Mouse (Mus musculus) hindbrain, embryonic 10.5 days (tissue): Measurements from ENCODE around the gene Gm8122. TPM values are rescaled to one million over a fixed set of nuclear protein-coding genes. Genes with fewer than 3 reads are reported as not detected.
"Not testable (repeated sequence)": the region's sequence is repeated elsewhere in the genome, so short reads cannot be mapped to it uniquely, and the experiment has no call there.

Source experiments
- DNase-seq: peaks from one replicate; pipeline ENCODE4 v3.0.0-alpha.2; 2017; ENCODE audit warnings: low spot score
- H3K27ac ChIP-seq: fragments of 300-500 bp; sonication (generic); 2 replicates; pipeline ENCODE4 v1.5.1; 2016; ENCODE audit warnings: mild to moderate bottlenecking, moderate library complexity
- H3K27me3 ChIP-seq: fragments of 300-500 bp; sonication (generic); 2 replicates; pipeline ENCODE4 v1.6.1; 2016; ENCODE audit warnings: mild to moderate bottlenecking; ENCODE audit not compliant: poor library complexity, insufficient read depth, severe bottlenecking
- H3K36me3 ChIP-seq: fragments of 300-500 bp; sonication (generic); 2 replicates; pipeline ENCODE4 v1.6.1; 2016; ENCODE audit warnings: mild to moderate bottlenecking, moderate library complexity
- H3K4me1 ChIP-seq: fragments of 300-500 bp; sonication (generic); replicated peaks from 2 replicates; pipeline ENCODE4 v1.6.1; 2016; ENCODE audit warnings: mild to moderate bottlenecking
- H3K4me3 ChIP-seq: fragments of 300-500 bp; sonication (generic); 2 replicates; pipeline ENCODE4 v1.5.1; 2016; ENCODE audit warnings: mild to moderate bottlenecking, moderate library complexity
- H3K9me3 ChIP-seq: fragments of 300-500 bp; sonication (generic); 2 replicates; pipeline ENCODE4 v1.6.1; 2016; ENCODE audit warnings: mild to moderate bottlenecking, moderate library complexity
- WGBS: fragments of 180-500 bp; shearing (Covaris S2); methylation state at CpG from one replicate; pipeline ENCODE4 v1.1.7; 2016; 5-methylcytosine and 5-hydroxymethylcytosine counted together
- polyA plus RNA-seq: library from polyadenylated mRNA; unstranded; fragments of >200 nt; fragmentation: Nextera tagmentation; extraction: Ambion mirVana; gene quantifications from 2 replicates; pipeline ENCODE4 v1.2.1, GENCODE M21; 2016

Gm8122 gene
- polyA plus RNA-seq, result not detected in 2 replicates

DNA sequence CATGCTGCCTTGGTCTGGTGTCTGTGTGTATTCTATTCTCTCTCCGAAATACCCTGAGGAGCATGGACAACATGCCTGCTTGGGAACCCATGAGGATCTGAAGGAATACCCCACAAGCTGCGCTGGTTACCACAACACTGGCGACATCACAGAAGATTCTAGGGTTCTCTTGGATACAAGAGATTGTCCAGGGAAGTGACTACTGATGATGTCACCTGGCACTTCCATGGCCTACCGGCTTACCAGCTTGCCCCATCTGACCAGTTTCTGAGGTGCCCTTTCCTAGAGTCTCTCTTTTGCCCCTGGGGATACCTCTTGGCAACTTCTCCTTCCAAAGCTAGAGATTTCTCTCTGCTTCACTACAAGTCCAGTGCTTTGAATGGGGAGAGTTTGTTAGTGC is at the start of gene Gm8122:
TSS of gene Gm8122 (minus strand) at position 101 of the 400 bp plus-strand sequence.
- not testable (repeated sequence) for DNase-seq, H3K4me3 ChIP-seq, H3K4me1 ChIP-seq, H3K36me3 ChIP-seq, H3K9me3 ChIP-seq, H3K27ac ChIP-seq, H3K27me3 ChIP-seq
- 92% methylated on average over 4 of the region's 4 CpGs for WGBS

DNA sequence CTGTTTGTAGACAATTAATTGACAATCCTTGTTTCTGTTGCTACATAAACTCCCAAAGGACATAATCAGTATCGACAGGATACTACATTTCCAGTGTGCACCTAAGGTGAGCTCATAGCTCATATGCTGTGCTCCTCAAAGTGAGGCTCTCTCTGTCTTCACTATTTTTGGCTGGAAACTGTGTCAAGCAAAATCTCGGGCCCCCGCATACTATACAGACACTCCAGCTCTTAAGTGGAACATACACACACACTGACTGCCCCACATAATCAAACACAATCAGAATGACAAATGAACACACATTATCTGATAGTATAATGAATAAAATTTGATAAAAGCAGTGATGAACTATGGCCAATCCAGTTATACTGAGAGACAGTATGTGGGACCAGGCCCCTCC is 43.6 kb upstream of the Gm8122 start:
- 90% methylated on average over 3 of the region's 3 CpGs for WGBS
- DNase-seq, H3K9me3 ChIP-seq: not testable (repeated sequence)

DNA sequence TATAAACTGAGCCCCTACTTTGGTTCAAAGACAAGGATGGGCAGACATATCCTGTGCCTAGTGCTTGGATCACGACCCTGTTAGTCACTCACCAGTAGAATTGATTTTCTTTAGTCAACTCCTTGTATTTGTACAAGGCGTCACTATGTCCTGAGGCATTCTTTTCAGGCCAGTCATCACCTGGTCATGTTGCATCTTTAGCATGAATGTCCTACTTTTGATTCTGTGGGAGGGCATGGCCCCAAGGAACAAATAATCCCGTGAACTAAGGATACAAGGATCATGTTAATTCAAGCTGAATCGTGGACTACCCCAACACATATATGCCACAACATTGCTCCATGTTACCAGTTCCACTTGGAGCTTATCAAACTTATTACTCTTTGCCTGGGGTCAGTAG is 43.0 kb upstream of the Gm8122 start:
- 75% methylated on average over 4 of the region's 4 CpGs for WGBS
- not testable (repeated sequence) for DNase-seq, H3K27ac ChIP-seq, H3K4me3 ChIP-seq, H3K27me3 ChIP-seq, H3K4me1 ChIP-seq, H3K36me3 ChIP-seq, H3K9me3 ChIP-seq

More for the DNA sequence above, 43.6 kb upstream of the Gm8122 start:
- not testable (repeated sequence) for H3K4me1 ChIP-seq, H3K4me3 ChIP-seq, H3K27ac ChIP-seq, H3K36me3 ChIP-seq, H3K27me3 ChIP-seq

DNA sequence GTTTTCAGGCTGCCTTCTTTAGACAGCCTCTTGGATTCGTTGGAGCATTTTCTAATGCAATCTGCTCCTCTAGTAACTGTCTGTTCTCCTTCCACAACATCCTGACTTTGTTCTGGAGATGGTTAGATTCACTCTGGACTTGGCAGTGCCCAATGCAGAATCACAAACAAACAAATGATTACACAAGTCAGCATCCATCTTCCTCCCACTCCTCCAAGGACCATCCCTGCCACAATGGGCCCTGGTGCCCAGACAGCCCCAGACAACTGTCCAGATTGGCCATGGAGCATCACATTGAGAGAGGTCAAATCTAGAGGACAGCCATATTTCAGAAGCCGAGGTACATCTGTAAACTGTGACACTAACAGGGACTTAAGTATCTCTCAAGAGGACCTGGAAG is 42.4 kb upstream of the Gm8122 start:
- WGBS, result 68% methylated on average over 2 of the region's 2 CpGs
- DNase-seq, result not testable (repeated sequence)

DNA sequence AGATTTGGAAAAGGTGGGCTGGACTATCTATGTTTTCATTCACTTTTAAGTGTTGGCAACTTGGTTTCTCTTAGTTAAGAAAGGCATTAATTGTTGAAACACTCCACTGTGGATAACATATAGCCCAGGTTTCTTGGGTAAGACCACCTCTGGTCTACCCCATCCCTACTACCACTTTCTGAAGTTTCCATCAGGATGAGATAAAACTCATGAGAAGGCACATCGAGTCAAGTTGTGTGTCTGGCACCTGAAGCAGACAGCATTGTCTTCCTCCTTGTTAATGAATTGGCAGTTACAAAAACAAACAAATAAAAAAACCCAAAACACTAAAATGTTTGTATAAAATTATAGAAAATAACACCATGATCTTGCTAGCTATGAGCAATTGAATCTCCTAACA is 40.6 kb upstream of the Gm8122 start:
- DNase-seq, H3K4me1 ChIP-seq, H3K9me3 ChIP-seq, H3K27me3 ChIP-seq, H3K27ac ChIP-seq, H3K36me3 ChIP-seq, H3K4me3 ChIP-seq: not testable (repeated sequence)
- WGBS, result 88% methylated on average over 1 of the region's 1 CpGs

More for the DNA sequence above, 42.4 kb upstream of the Gm8122 start:
- not testable (repeated sequence) for H3K36me3 ChIP-seq, H3K27me3 ChIP-seq, H3K4me3 ChIP-seq, H3K9me3 ChIP-seq, H3K4me1 ChIP-seq, H3K27ac ChIP-seq

DNA sequence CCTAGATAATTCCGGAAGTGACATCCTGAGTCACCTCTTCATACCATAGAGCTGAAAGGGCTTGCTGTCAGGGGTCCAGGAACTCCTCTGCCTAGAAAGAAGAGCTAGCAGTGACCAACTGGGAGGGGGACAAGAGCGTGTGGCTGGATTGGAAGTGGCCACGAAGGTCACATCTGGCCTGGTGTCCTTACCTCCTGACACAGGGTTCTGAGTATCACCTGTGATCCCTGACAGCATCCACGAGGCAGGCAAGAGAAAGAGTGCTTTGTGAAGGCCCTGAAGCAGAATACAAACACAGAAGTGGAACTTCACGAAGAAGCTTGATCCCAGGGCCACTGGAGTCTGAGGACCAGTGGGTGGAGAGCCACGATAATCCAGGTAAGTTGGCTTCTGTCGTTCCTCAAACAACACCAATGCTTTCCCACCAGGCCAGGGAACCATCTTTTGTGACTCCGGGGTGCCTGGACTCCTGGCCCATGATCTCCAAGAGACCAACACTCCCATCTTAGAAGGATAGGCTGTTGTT is 39.9 kb upstream of the Gm8122 start, which contains the start of gene Gm9732:
TSS of gene Gm9732 (plus strand) at position 51 of the 526 bp plus-strand sequence.
- not testable (repeated sequence) for DNase-seq, H3K36me3 ChIP-seq, H3K4me3 ChIP-seq, H3K4me1 ChIP-seq, H3K27me3 ChIP-seq, H3K9me3 ChIP-seq, H3K27ac ChIP-seq
- WGBS, result 83% methylated on average over 8 of the region's 8 CpGs

DNA sequence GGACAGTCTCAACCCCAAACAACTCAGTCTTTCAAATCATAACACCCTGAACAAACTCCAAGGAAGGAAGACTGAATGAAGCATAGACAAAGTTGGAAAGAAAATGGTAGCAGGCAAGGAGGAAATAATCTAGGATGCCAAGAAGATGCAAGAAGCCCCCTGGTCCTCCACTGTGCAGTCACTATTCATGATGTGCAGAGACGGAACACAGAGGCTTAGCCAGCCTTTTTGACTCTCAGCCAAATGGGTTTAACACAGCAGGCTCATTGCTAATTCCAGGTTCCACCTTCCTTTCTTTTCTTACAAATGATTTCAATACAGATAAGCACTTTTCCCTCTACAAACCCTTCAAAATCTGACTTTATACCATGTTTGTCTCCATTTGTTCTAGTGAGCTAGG is 38.1 kb upstream of the Gm8122 start:
- not testable (repeated sequence) for H3K27ac ChIP-seq, H3K4me3 ChIP-seq, H3K4me1 ChIP-seq, H3K36me3 ChIP-seq, DNase-seq, H3K9me3 ChIP-seq, H3K27me3 ChIP-seq
- 71% methylated on average over 1 of the region's 1 CpGs for WGBS

DNA sequence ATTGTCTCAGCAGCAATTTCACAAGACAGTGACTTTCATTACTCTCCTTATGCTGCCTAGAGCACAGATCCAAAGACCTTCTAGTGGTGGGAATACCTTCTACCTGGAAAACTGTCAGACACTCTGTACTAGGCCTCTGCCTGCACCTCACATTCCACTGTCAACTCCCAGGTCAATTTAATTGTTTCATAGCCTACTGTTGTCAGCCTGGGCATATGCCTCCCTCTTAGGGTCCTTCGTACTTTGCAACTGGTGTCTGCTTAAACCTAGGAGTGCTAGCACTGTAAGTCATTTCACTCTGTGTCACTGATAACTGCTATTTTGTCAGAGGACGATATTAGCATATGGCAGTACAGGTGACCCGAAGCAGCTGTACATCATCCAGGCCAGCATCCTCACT is 34.1 kb upstream of the Gm8122 start:
- not testable (repeated sequence) for H3K27ac ChIP-seq, H3K27me3 ChIP-seq, H3K36me3 ChIP-seq, H3K9me3 ChIP-seq, DNase-seq, H3K4me1 ChIP-seq, H3K4me3 ChIP-seq
- 84% methylated on average over 3 of the region's 3 CpGs for WGBS

DNA sequence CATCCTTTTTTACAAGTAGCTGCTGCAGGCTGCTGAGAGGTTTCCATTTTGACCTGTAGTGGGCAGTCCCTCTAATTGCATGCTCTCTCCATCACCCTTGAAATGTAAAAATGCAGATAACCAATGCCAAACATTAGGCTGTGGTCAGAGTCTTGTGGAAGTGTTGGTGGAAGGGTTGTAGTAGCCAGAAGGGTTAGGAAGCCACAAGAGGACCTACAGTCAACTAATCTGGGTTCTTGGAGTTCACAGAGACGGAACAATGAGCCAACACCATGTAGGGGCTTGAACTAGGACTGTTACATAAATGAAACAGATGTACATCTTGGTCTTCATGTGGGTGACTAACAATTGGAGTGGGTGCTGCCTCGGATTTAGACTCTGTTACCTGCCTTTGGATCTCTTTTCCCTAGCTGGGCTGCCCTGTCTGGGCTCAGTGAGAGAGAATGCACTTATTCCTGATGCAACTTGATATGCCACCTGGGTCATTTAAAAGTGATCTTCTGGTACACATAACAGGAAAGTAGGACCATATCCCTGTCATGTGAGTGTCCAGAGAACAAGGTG is 33.5 kb upstream of the Gm8122 start:
- not testable (repeated sequence) for H3K9me3 ChIP-seq

DNA sequence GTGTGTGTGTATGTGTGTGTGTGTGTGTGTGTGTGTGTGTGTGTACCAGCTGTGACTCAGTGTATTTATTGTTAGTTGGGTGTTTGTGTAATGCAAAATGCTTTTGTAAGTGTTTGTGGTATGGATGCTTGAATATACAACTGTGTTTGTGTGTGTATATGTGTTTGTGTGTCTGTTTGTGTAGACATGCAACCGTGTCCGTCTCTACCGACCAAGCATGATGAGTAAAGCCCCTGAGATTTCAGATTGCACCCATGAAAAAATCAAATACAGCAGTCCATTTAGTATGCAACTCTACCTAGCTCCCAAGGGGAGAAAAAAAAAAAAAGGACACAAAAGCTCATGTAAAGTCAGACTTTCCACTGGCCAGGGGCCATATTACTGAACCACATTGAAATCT is 28.3 kb upstream of the Gm8122 start:
- not testable (repeated sequence) for H3K27ac ChIP-seq, H3K4me3 ChIP-seq, H3K9me3 ChIP-seq, H3K27me3 ChIP-seq, DNase-seq, H3K4me1 ChIP-seq, H3K36me3 ChIP-seq
- 92% methylated on average over 3 of the region's 3 CpGs for WGBS

More for the DNA sequence above, 33.5 kb upstream of the Gm8122 start:
- H3K27me3 ChIP-seq, H3K4me3 ChIP-seq, H3K27ac ChIP-seq, H3K4me1 ChIP-seq, DNase-seq, H3K36me3 ChIP-seq: not testable (repeated sequence)
- WGBS, result 50% methylated on average over 2 of the region's 2 CpGs

DNA sequence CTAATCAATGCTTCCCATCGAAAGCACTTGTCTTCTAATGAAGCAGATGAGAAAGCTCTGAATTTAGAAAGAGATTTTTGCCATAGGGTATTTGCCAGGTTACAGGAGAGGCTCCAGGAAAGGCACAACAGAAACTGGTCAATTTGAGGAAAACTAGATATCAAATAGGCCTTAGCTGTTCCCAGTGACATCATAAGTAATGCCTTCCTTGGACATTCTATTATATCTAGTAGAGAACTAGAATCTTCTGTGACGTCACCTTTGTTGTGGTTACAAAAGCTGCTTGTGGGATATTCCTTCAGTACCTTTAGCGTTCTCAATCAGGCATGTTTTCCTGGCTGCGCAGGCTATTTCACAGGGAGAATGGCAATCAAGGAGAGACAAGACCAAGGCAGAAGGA is 23.2 kb upstream of the Gm8122 start, which contains the start of gene Gm8126:
TSS of gene Gm8126 (plus strand) at position 301 of the 400 bp plus-strand sequence.
- WGBS, result 91% methylated on average over 3 of the region's 4 CpGs
- not testable (repeated sequence) for H3K27ac ChIP-seq, H3K36me3 ChIP-seq, H3K4me3 ChIP-seq, H3K9me3 ChIP-seq, H3K4me1 ChIP-seq, H3K27me3 ChIP-seq, DNase-seq

DNA sequence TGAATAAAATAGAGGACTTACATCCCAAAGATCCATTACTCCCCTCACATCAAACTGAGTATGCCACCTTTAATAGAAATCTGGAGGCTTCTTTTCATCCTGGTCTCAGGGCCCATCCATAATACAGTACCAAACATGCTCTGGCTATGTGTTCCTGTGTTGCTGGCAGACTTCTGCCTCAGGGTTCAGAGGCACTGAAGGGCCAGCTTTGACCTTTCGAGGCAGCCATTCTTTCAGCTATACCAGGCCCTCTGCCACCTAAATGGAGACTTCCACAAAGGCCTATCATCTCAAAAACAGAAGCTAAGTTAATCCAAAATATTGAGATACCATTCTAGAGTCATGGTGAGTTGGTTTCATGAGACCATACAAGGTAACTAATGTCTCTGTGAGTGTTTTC is 21.4 kb upstream of the Gm8122 start:
- not testable (repeated sequence) for H3K27ac ChIP-seq, H3K4me1 ChIP-seq, DNase-seq, H3K27me3 ChIP-seq, H3K9me3 ChIP-seq, H3K36me3 ChIP-seq, H3K4me3 ChIP-seq
- WGBS, result 71% methylated on average over 1 of the region's 1 CpGs

DNA sequence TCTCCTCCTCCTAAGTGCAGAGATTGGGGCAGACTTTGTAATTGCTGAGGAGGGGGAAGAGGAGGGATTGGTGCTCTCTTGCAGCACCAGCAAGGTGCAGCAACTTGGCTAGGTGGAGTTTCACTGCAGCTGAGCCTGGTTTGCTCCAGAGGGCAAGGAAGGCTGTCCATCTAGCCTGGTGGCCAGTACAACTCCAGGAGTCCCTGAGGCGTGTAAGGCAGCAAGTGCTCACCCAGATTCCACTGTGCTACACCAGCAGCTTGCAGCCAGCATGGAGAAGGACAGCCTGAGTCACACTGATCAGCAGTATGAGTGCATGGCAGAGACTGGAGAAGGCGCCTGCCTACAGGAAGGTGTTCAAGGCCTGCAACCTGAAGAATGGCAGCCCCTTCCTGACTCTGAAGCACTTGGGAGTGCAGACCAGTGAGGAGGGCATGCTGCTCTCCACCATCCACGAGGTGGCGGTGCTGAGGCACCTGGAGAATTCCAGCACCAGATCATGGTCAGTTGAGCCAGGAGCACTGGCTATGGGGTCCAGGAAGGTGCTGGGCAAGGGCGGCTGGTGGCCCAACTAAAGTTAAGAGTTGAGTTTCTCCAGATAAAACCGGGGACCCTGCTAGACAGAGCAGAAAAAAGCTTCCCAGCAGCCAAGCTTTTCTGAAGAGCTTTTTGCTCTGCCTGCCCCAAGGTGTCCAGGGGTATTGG is 15.6 kb upstream of the Gm8122 start:
- not testable (repeated sequence) for H3K9me3 ChIP-seq, H3K4me1 ChIP-seq, H3K27me3 ChIP-seq, H3K27ac ChIP-seq, DNase-seq, H3K36me3 ChIP-seq, H3K4me3 ChIP-seq
- WGBS, result 31% methylated on average over 5 of the region's 6 CpGs
